Mouse (Mus musculus) right cerebral cortex, adult 18-20 months (tissue): ENCODE measurements around the gene Ech1.
A peak's percentile ranks its signal among the peaks of the same experiment; 100 is the strongest.

Experiments
- DNase-seq: peaks from one replicate; pipeline ENCODE4 v3.0.0; 2022; ENCODE audit warnings: mixed read lengths

Ech1 gene

DNA sequence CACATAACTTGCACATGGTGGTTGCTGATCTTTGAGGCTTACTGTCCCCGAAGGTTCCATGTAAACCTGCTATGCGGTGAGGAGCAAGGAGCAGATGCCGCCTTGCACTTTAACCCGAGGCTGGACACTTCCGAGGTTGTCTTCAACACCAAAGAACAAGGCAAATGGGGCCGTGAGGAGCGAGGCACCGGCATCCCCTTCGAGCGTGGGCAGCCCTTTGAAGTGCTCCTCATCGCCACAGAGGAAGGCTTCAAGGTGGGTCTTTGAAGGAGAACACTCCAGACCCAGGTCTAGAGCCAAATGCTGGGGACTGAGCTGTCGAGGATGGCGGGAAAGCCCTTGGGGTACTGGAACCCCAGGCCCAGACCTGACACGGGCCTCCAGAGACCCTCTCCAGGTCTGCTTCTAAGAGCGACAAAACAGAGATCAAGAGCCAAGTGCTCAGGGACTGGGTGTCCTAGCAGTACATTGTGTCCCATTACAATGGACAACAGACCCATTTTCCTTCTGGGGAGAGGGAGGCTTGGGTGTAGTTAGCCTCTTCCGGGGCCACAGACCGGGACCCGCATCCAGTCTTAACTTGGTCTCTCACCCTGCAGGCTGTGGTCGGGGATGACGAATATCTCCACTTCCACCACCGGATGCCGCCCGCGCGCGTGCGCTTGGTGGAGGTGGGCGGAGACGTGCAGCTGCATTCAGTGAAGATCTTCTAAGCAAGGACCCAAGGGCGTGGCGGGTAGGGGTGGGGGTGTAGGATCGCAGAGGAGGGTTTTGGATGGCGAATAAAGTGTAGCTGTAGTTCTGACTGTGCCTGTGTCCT, 40.7 kb downstream of the Ech1 start:
- peak; percentile 93 for DNase-seq

DNA sequence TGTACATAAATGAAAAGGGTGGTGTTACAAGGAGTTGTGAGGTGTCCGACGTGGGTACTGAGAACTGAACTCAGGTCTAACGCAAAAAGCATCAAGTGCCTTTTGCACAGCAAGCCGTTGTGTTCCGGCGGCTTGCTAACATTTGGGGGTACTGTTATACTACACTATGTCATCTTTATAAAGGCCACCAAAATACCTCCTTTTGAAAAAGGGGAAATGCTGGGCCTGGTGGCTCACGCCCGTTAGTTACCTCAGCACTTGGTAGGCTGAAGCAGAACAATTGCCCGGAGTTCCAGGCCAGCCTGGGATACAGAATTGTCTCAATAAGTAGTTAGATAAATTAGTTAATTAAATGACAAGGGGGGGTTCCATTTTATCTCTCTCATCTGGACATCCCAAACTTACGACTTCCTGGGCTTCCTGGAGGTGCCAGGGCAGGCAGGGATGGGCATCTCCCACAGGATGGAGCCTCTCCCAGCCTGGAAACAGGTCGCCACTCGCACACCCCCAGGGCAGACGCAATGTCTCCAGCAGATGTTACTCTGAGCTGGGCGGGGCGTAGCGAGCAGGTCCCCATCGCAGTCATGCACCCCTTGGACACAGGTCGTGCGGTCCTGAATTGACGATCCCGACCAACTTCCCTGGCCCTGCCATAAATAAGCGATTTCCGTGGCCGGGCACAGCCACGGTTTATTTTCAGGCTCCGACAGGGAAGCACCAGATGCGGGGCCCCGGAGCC, 41.9 kb downstream of the Ech1 start:
- DNase-seq = no peak

DNA sequence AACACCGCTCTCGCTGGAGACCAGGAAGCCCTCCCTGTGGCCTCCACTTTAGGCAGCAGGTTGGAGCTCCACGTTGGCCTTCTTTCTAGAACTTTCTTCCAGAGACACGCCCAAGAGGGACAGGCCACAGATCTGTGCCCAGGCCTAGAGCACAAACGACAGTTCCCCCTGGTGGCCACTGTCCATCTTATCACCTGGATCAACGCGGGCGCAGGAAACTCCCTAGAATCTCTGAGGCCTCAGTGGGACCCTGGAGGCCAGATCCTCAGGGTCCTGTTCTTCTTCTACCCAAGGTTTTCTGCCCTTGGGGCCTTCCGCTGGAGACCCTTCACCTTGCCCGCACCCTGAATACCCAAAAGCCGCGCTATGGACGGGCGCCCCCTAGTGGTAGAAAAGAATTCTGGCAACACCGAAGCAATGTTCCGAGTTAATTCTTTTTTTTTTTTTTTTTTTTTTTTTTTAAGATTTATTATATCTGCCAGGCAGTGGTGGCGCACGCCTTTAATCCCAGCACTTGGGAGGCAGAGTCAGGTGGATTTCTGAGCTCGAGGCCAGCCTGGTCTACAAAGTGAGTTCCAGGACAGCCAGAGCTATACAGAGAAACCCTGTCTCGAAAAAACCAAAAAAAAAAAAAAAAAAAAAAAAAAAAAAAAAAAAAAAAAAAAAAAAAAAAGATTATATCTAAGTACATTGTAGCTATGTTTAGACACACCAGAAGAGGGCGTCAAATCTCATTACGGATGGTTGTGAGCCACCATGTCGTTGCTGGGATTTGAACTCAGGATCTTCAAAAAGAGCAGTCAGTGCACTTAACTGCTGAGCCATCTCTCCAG, 42.7 kb downstream of the Ech1 start:
- peak; percentile 49 for DNase-seq

DNA sequence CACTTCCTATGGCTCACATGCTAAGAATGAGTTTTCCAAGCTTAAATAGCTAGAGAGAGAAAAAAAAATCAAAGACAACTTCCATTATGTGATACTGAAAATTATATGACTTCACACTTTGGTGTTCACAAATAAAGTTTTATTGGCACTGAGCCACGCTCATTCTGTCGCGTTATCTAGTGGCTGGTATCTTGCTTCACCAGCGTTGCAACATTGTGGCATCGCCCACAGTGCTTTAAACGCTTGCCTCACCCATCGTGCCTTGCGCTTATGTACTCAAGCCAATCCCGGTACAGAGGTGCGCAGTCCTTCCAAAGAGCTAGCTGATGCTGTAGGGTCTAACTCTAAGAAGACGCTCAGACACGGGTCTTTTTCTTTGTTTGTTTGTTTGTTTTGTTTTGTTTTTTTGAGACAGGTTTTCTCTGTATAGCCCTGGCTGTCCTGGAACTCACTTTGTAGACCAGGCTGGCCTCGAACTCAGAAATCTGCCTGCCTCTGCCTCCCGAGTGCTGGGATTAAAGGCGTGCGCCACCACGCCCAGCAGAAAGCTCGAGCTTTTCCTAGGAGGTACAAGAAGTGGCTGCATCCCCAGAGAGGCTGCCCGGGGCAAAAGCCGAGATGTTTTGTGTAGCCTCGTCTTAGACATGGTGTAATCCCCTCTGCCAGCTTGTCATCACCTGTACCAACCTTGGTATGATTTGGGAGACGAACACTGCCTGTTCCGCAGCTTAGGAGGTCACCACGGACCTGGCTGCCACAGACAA, 46.1 kb downstream of the Ech1 start:
- no peak for DNase-seq

DNA sequence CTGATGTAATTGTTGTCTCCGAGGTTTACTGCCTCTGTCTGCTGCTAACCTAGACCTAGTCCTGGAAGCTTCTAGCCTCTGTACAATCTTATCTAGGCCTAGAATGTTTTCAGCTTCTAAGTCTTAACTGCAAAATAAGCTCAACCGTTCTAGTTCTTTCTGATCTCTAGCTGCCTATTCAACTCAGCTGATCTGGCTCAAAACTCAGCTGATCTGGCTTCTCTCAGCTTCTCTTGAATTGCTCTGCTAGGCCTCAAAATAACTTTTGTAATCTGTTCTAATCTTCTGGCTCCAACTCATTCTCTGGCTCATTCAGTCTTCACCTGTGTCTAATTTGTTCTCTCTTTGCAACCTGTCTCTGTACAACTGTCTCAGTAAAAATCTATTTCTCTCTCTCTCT, 49.5 kb downstream of the Ech1 start:
- no peak for DNase-seq

DNA sequence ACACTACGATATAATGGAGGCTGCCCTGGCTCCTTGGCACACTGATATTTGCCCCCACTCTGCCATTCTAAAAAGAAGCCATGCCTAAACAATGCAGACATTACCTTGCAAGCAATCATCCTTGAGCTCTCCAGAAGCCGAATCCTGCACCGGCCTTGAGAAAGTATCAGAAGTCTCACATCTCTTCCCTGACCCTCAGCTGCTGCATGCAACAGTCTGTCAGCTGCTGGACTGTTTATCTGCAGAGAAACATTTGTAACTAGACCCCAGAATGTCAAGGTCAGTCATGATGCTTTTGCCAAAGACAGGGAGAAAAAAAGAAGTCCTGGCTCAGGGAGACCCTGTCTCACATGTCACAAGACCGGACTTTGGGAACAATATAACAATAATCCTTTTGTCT, 51.1 kb downstream of the Ech1 start:
- DNase-seq = no peak

DNA sequence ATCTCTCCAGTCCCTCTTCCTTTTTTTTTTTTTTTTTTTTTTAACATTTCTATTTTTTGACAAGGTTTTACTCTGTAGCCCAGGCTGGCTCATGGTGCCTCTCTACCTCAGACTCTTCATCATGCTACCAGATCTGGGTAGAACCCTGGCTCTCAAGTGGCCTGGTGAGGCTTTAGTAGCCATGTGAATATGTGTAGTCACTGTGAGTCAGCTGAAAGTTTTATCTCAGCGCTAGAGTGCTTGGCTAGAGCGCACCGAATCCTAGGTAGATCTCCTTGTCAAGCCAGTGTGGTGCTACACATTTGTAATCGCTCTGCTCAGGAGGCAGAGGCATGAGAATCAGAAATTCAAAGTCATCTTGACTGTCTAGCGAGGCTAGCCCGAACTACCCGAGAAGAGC, 52.1 kb downstream of the Ech1 start:
- DNase-seq = no peak

DNA sequence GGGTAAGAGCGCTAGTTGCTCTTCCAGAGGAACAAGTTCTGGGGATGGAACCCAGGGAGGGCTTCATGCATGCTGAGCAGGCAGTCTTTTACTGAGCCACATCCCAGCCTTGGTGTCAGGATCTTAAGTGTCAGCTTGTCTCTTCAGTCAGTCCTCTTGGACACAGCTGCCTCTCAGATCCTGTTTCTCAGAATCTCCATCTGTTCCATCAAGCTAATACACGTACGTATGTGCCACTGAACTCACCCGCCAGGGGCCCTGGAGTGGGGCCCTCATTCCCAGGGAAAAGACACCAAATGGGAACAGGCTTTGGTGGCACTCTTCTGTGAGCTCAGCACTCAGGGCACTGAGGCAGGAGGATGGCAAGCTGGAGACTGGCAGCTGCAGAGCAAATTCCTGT, 52.8 kb downstream of the Ech1 start:
- no peak for DNase-seq

DNA sequence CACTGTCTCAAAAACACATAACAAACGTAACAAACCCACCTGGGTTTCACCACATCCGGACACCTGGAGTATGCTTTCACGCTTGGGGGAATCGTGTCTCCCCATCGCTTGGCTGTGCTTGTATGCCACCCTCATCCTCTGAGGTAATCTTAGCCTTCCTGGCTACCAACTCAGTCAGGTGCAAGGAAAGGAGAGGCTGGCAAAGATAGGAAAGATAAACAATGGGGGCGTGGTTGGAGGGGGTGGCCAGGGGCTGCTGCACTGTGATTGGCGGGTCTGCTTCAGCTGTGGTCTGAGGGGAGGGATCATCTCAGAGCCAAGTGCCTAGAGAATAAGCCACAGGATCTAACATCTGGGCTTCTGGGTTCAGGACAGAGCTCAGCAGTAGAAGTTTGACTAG, 54.6 kb downstream of the Ech1 start:
- DNase-seq = no peak

DNA sequence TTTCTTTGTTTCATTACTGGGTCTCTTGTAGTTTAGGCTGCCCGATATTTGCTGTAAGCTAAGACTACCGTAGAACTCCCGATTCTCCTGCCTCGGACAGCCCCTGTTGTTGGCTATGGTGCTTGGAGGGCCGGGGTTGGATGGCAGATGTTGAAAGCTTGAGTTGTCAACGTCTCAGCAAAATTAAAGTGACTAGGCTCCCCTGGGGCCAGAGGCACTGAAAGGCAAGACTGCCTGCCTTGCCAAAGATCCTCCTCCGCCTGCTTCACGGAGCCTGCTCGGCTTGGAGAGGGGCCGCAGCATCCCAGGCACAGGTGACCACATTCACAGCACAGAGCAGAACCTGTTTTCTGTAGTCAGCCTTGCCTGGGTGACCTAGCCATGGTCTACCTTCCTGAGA, 55.5 kb downstream of the Ech1 start:
- DNase-seq = no peak

DNA sequence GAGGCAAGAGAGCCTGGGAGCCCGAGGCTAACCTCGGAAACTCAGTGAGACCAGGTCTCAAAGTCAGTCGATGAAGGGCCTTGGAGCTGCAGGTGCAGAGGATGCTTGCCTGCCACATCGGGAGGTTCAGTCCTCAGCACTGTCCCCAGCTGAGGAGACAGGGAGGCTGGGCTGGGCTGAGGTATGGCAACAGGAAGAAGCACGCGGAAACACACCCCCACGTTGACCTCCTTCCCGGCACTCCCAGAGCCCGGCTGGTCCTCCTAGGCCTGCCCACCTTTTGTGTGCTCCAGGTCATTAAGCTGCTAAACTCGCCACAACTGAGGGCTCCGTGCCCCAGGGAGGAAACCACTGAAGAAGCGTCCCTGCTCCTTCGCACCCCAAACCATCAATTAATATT, 56.2 kb downstream of the Ech1 start, which contains the start of gene Capn12:
Gene Capn12 (plus strand): TSS at position 224 of the 400 bp plus-strand sequence.
- no peak for DNase-seq
